Mouse (Mus musculus): Measurements from ENCODE around the gene 4933405L10Rik. TPM values are rescaled to one million over a fixed set of nuclear protein-coding genes. Genes with fewer than 3 reads are reported as not detected.

4933405L10Rik gene
- polyA plus RNA-seq, 1 experiment from 2014 or later, result 0.11 TPM

GRCm38 (mm10) chr8:105704146-105704812, 3.2 kb upstream of the 4933405L10Rik start:
- Histone ChIP-seq H3K4me3 (replicated peaks; ENCODE audit: low read depth, low read length) (no peak overlapping the region), H3K36me3 (ENCODE audit: insufficient read depth, low read length) (peaks cover 6% of the 10 kb centered on the region; the same call in 1 of the 2 replicates), H3K27me3 (ENCODE audit: insufficient read depth, low read length) (no peaks in the 10 kb centered on the region), H3K4me2 (ENCODE audit: low read length) (no peak overlapping the region), H3K9ac (ENCODE audit: low read depth, low read length) (no peak overlapping the region), H3K4me1 (replicated peaks; ENCODE audit: insufficient read depth, low read length) (peaks cover 12% of the 10 kb centered on the region; the same call in 1 of the 2 replicates), H3K27ac (no peak overlapping the region), H3K9me3 (replicated peaks; ENCODE audit: low read length) (no peaks in the 10 kb centered on the region)
- ATAC-seq (replicated peaks; ENCODE audit: low FRiP score, low read depth) (no peak), DNase-seq (ENCODE audit: low spot score) (no peak)
- WGBS, result 89% methylated on average over 34 of the region's 34 CpGs
- TF ChIP-seq CTCF (IDR thresholded peaks at IDR 0.05; ENCODE audit: low read depth), result no peak

DNA sequence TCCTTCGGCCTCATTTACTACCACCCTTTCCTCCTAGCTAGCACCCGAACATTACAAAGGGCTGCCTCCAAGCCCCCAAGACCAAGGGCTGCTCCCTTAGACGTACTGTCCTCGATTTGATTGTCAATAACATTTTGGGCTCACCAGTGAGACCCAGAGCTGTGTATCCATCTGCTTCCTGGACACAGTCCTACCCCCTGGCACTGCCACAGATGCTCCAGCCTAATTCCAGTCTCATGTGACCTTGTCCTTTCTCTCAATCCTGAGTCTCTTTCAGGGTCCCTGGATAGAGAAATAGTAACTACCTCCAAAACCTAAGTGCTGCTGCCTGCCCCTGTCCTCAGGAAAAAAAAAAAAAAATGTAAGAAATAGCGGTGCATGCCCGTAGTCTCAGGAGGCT, 2.5 kb upstream of the 4933405L10Rik start:
- ATAC-seq (replicated peaks; ENCODE audit: low FRiP score, low read depth), result no peak
- H3K36me3 ChIP-seq (ENCODE audit: insufficient read depth, low read length), result peaks cover 6% of the 10 kb centered on the region; the same call in 1 of the 2 replicates
- H3K9me3 ChIP-seq (replicated peaks; ENCODE audit: low read length), result no peaks in the 10 kb centered on the region
- H3K27ac ChIP-seq, result no peak overlapping the region
- no peak overlapping the region for H3K4me2 ChIP-seq (ENCODE audit: low read length)
- H3K9ac ChIP-seq (ENCODE audit: low read depth, low read length), result no peak overlapping the region
- H3K4me3 ChIP-seq (replicated peaks; ENCODE audit: low read depth, low read length), result no peak overlapping the region
- no peak for TF ChIP-seq CTCF (IDR thresholded peaks at IDR 0.05; ENCODE audit: low read depth)
- H3K4me1 ChIP-seq (replicated peaks; ENCODE audit: insufficient read depth, low read length), result peaks cover 11% of the 10 kb centered on the region; the same call in 1 of the 2 replicates
- no peaks in the 10 kb centered on the region for H3K27me3 ChIP-seq (ENCODE audit: insufficient read depth, low read length)
- WGBS, result 90% methylated on average over 6 of the region's 6 CpGs
- DNase-seq (ENCODE audit: low spot score), result no peak

GRCm38 (mm10) chr8:105706426-105706825, 1.0 kb upstream of the 4933405L10Rik start:
- no peak overlapping the region for H3K4me3 ChIP-seq (replicated peaks; ENCODE audit: low read depth, low read length)
- 64% methylated on average over 12 of the region's 12 CpGs for WGBS
- H3K9me3 ChIP-seq (replicated peaks; ENCODE audit: low read length), result no peaks in the 10 kb centered on the region
- ATAC-seq (replicated peaks; ENCODE audit: low FRiP score, low read depth) (no peak), DNase-seq (ENCODE audit: low spot score) (no peak)
- TF ChIP-seq CTCF (IDR thresholded peaks at IDR 0.05; ENCODE audit: low read depth), result no peak
- no peaks in the 10 kb centered on the region for H3K27me3 ChIP-seq (ENCODE audit: insufficient read depth, low read length)
- H3K27ac ChIP-seq, result no peak overlapping the region
- peak overlapping the region; percentile 96; the same call in 1 of the 2 replicates for H3K4me2 ChIP-seq (ENCODE audit: low read length)
- H3K9ac ChIP-seq (ENCODE audit: low read depth, low read length), result no peak overlapping the region
- H3K36me3 ChIP-seq (ENCODE audit: insufficient read depth, low read length), result peaks cover 6% of the 10 kb centered on the region; the same call in 1 of the 2 replicates
- peaks cover 6% of the 10 kb centered on the region; the same call in 1 of the 2 replicates for H3K4me1 ChIP-seq (replicated peaks; ENCODE audit: insufficient read depth, low read length)

DNA sequence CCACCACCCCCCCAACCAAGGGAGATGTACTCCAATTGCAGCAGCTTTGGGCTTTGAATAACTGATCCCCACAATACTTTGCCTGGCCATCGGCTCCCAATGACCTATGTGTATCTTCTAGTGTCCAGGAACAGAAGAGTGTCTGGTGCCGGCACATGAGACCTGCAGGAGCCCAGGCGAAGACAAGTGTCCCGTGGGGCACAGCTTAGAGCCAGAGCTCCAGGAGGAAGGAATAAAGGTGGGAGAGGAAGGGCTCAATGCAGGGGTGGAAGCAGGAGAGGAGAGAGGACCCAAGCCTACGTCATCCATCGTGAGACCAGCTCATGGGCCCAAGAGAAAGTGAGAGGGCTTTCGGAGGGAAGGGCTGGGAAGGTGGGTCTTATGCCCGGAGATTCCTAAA, 1.2 kb downstream of the 4933405L10Rik start:
- no peak overlapping the region for H3K27ac ChIP-seq
- DNase-seq (ENCODE audit: low spot score) (no peak), ATAC-seq (replicated peaks; ENCODE audit: low FRiP score, low read depth) (no peak)
- no peaks in the 10 kb centered on the region for H3K27me3 ChIP-seq (ENCODE audit: insufficient read depth, low read length)
- 0 out of 2 replicates have a peak, but pooled peaks cover 5% of the 10 kb centered on the region for H3K36me3 ChIP-seq (ENCODE audit: insufficient read depth, low read length)
- TF ChIP-seq CTCF (IDR thresholded peaks at IDR 0.05; ENCODE audit: low read depth), result no peak
- 95% methylated on average over 8 of the region's 8 CpGs for WGBS
- no peak overlapping the region for H3K9ac ChIP-seq (ENCODE audit: low read depth, low read length)
- H3K4me3 ChIP-seq (replicated peaks; ENCODE audit: low read depth, low read length), result no peak overlapping the region
- H3K4me2 ChIP-seq (ENCODE audit: low read length), result no peak overlapping the region
- no peaks in the 10 kb centered on the region for H3K9me3 ChIP-seq (replicated peaks; ENCODE audit: low read length)
- H3K4me1 ChIP-seq (replicated peaks; ENCODE audit: insufficient read depth, low read length), result no peaks in the 10 kb centered on the region

DNA sequence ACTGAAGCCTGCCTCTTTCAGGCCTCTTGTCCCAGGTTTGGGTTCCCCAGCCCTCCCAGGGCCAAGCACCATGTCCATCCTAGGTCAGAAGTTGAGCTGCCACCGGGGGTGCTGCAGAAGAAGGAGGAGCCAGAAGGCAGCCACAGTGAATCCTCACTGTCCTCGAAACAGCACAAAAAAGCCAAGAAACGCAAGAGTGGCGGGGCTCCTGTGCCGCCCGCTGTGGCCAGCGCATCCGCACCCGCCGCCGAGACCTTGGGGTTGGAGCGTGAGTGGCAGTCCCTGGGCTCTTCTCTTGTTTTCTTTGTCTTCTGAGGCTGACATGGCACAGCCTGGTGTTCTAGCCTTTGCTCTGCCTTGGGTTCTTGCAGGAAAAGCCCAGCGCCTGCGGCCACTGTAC, 1.9 kb downstream of the 4933405L10Rik start:
- H3K4me2 ChIP-seq (ENCODE audit: low read length), result no peak overlapping the region
- no peak overlapping the region for H3K27ac ChIP-seq
- H3K27me3 ChIP-seq (ENCODE audit: insufficient read depth, low read length), result no peaks in the 10 kb centered on the region
- no peaks in the 10 kb centered on the region for H3K9me3 ChIP-seq (replicated peaks; ENCODE audit: low read length)
- no peaks in the 10 kb centered on the region for H3K36me3 ChIP-seq (ENCODE audit: insufficient read depth, low read length)
- DNase-seq (ENCODE audit: low spot score) (no peak), ATAC-seq (replicated peaks; ENCODE audit: low FRiP score, low read depth) (no peak)
- TF ChIP-seq CTCF (IDR thresholded peaks at IDR 0.05; ENCODE audit: low read depth), result no peak
- 86% methylated on average over 14 of the region's 14 CpGs for WGBS
- no peaks in the 10 kb centered on the region for H3K4me1 ChIP-seq (replicated peaks; ENCODE audit: insufficient read depth, low read length)
- H3K9ac ChIP-seq (ENCODE audit: low read depth, low read length), result no peak overlapping the region
- H3K4me3 ChIP-seq (replicated peaks; ENCODE audit: low read depth, low read length), result no peak overlapping the region

DNA sequence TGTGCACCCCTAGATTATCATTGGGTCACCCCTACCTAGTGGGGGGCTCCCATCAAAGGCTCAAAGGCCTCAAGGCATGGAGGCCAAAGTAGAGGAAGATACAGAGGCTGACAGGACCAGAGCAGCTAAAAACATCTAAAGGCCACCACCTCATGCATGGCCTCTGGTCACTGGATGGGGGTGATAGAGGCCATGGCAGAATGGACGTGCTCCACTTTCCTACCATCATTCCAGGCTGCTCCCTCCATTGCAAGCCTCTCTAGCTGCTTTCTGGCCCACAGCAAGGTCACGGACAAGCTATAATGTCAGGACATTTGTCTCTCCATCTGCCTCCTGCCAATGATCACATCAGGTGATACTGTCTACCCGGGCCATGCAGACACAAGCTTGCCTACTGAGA, 4.8 kb downstream of the 4933405L10Rik start:
- Histone ChIP-seq H3K9ac (ENCODE audit: low read depth, low read length) (no peak overlapping the region), H3K36me3 (ENCODE audit: insufficient read depth, low read length) (0 out of 2 replicates have a peak, but pooled peaks cover 8% of the 10 kb centered on the region), H3K4me2 (ENCODE audit: low read length) (no peak overlapping the region), H3K27me3 (ENCODE audit: insufficient read depth, low read length) (no peaks in the 10 kb centered on the region), H3K4me3 (replicated peaks; ENCODE audit: low read depth, low read length) (no peak overlapping the region), H3K27ac (no peak overlapping the region), H3K4me1 (replicated peaks; ENCODE audit: insufficient read depth, low read length) (no peaks in the 10 kb centered on the region), H3K9me3 (replicated peaks; ENCODE audit: low read length) (no peaks in the 10 kb centered on the region)
- ATAC-seq (replicated peaks; ENCODE audit: low FRiP score, low read depth) (no peak), DNase-seq (ENCODE audit: low spot score) (no peak)
- 89% methylated on average over 3 of the region's 3 CpGs for WGBS
- no peak for TF ChIP-seq CTCF (IDR thresholded peaks at IDR 0.05; ENCODE audit: low read depth)

Measured in kidney, postnatal 0 days (tissue).